Mouse (Mus musculus): ENCODE measurements around the gene Ano6. TPM values are rescaled to one million over a fixed set of nuclear protein-coding genes. Genes with fewer than 3 reads are reported as not detected.

Gene Ano6
- polyA plus RNA-seq, 1 experiment: 73.0 TPM

DNA sequence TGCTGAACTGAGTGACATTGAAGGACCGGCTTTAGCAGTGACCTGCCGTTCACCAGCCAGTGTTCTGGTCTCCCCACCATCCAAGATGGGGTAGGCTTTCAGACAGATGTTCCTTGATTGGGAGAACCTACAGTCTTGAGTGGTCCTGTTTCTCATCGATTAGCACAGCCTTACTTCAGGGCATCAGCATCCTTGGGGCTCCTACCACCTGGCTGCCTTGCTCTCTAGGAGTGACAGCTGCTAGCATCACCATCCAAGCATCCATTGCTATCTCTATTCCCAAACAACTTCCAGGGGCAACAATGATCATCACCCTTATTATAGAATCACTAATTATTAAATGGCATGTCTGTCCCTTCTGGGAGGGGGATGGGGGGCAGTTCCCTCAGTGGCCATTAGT, 124.8 kb downstream of the Ano6 start:
- Histone ChIP-seq H3K4me3 (ENCODE audit: insufficient read depth, low read length) (no peak overlapping the region), H3K4me1 (ENCODE audit: control insufficient read depth, insufficient read depth, low read length) (no peaks in the 10 kb centered on the region), H3K27ac (ENCODE audit: insufficient read depth, low read depth, low read length) (no peak overlapping the region)
- no peak for TF ChIP-seq POLR2A (IDR thresholded peaks at IDR 0.05; ENCODE audit: borderline replicate concordance, low read depth, low read length)
- no peak for TF ChIP-seq CTCF (IDR thresholded peaks at IDR 0.05; ENCODE audit: low read depth, low read length)

DNA sequence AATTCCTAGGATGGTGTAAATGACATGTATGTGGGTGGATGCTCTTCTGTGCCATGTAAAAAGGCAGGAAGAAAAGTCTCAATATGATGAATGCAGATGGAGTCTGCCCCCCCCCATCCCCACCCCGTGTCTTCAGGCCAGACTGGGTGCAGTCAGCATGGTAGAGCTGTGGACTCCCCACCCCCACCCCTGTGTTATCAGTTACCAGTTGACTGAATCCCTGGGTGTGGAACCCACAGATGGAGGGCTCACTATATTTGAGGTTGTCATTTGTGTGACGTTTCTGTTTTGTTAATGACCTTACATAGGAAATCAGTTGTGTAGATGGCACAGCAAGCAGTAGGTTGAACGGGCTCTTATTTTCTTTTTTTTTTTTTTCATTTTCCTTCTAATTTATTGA, 126.7 kb downstream of the Ano6 start:
- Histone ChIP-seq H3K4me3 (ENCODE audit: insufficient read depth, low read length) (no peak overlapping the region), H3K27ac (ENCODE audit: insufficient read depth, low read depth, low read length) (no peak overlapping the region), H3K4me1 (ENCODE audit: control insufficient read depth, insufficient read depth, low read length) (0 out of 2 replicates have a peak, but pooled peaks cover 3% of the 10 kb centered on the region)
- TF ChIP-seq POLR2A (IDR thresholded peaks at IDR 0.05; ENCODE audit: borderline replicate concordance, low read depth, low read length) (no peak), CTCF (IDR thresholded peaks at IDR 0.05; ENCODE audit: low read depth, low read length) (no peak)

DNA sequence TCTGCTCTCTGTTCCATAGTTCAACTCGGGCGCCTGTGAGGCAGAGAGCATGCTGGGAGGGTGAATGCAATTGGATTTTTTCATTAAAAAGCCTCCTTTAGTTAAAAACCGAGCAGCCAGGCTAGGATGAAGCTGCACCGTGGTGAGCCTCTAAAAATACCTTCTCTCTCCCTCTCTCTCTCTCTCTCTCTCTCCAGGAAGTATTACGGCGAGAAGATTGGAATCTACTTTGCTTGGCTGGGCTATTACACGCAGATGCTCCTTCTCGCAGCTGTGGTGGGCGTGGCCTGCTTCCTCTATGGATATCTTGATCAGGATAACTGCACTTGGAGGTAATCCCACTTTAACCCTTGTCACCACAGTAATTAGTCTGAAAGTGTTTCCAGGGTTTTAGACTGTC, 129.4 kb downstream of the Ano6 start:
- H3K4me3 ChIP-seq (ENCODE audit: insufficient read depth, low read length): no peak overlapping the region
- peaks cover 3% of the 10 kb centered on the region for H3K4me1 ChIP-seq (ENCODE audit: control insufficient read depth, insufficient read depth, low read length)
- H3K27ac ChIP-seq (ENCODE audit: insufficient read depth, low read depth, low read length): no peak overlapping the region
- TF ChIP-seq POLR2A (IDR thresholded peaks at IDR 0.05; ENCODE audit: borderline replicate concordance, low read depth, low read length) (no peak), CTCF (IDR thresholded peaks at IDR 0.05; ENCODE audit: low read depth, low read length) (no peak)

DNA sequence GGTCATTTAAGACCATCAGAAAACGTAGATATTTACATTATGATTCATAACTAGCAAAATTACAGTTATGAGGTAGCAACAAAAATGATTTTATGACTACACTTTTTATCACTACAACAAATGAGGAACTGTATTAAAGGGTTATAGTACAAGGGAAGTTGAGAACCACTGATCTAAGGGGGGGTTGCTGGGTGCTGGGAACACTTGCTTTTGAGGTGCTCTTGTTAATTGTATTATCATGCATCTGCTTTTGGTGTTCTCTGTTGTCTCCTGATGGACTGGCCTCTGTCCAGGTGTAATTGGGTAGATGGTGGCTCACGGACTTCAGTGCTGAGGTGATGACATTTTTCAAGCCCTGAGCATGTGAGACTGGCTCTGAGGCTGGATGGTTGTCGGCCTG, 130.4 kb downstream of the Ano6 start:
- no peak overlapping the region for H3K27ac ChIP-seq (ENCODE audit: insufficient read depth, low read depth, low read length)
- peaks cover 8% of the 10 kb centered on the region for H3K4me1 ChIP-seq (ENCODE audit: control insufficient read depth, insufficient read depth, low read length)
- TF ChIP-seq CTCF (IDR thresholded peaks at IDR 0.05; ENCODE audit: low read depth, low read length) (no peak), POLR2A (IDR thresholded peaks at IDR 0.05; ENCODE audit: borderline replicate concordance, low read depth, low read length) (no peak)
- H3K4me3 ChIP-seq (ENCODE audit: insufficient read depth, low read length): no peak overlapping the region

DNA sequence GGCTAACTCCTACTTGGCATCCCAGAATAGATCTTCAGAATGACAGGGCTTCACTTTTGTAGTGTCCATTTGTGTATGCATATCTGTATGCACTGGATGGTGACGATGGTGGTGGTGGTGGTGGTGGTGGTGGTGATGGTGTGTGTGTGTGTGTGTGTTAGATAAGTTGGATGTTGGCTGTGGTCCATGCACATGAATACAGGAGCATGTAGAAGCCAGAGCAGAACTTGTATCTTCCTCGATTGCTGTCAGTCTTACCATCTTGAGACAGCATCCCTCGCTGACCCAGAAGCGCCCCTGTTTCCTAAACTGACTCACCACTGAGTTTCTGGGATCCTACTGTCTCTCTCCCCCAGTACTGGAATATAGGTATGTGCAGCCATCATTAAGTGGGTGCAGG, 131.0 kb downstream of the Ano6 start:
- no peak overlapping the region for H3K4me3 ChIP-seq (ENCODE audit: insufficient read depth, low read length)
- TF ChIP-seq CTCF (IDR thresholded peaks at IDR 0.05; ENCODE audit: low read depth, low read length) (no peak), POLR2A (IDR thresholded peaks at IDR 0.05; ENCODE audit: borderline replicate concordance, low read depth, low read length) (no peak)
- H3K27ac ChIP-seq (ENCODE audit: insufficient read depth, low read depth, low read length): no peak overlapping the region
- peaks cover 8% of the 10 kb centered on the region for H3K4me1 ChIP-seq (ENCODE audit: control insufficient read depth, insufficient read depth, low read length)

DNA sequence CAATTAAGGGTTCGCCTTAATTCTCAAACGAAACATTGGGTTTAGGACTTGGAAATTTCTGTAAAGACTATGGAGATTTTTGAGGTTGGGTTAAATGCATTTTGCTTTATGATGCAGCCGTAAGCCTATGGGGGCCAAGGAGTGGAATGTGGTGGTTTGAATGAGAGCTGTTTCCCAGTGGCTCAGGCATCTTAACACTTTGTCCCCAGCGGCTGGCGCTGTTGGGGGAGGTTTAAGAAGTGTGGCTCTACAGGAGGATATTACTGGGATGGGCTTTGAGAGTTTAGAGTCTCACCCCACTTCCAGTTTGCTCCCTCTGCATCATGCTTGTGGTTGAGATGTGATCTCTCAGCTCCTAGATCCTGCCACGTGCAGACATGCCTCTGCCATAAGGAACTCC, 131.9 kb downstream of the Ano6 start:
- no peak overlapping the region for H3K27ac ChIP-seq (ENCODE audit: insufficient read depth, low read depth, low read length)
- no peak overlapping the region for H3K4me3 ChIP-seq (ENCODE audit: insufficient read depth, low read length)
- TF ChIP-seq POLR2A (IDR thresholded peaks at IDR 0.05; ENCODE audit: borderline replicate concordance, low read depth, low read length) (no peak), CTCF (IDR thresholded peaks at IDR 0.05; ENCODE audit: low read depth, low read length) (no peak)
- H3K4me1 ChIP-seq (ENCODE audit: control insufficient read depth, insufficient read depth, low read length): peaks cover 8% of the 10 kb centered on the region

DNA sequence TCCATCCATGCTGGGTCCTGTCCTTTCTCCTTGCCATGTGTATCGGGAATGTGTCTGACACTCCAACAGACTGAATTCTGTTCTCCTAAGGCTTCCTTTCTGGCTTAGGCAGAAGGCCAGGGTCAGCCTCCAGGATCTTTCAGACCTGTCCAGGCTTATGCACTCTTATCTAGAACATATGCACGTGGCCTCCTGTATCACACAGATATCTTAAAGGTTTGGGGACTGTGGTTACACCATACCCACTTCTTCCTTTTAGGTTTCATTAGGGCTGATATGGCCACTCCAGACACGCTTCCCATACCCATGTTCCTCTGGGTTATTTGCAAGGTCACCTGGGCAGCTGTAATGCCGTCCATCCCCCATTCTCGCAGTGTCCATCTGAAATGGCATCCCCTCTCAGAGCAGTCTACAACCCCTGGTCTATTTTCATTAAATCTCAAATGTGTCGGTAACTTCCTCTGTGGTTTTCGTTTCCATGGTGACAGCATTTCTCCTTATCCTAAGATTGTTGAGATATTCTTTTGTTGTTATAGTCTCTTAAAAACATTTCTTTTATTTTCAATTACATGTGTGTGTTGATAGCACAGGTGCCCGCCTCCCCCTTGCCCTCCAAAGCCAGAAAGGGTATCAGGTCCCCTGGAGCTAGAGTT, 134.8 kb downstream of the Ano6 start:
- Histone ChIP-seq H3K4me3 (ENCODE audit: insufficient read depth, low read length) (no peak overlapping the region), H3K27ac (ENCODE audit: insufficient read depth, low read depth, low read length) (no peak overlapping the region), H3K4me1 (ENCODE audit: control insufficient read depth, insufficient read depth, low read length) (peaks cover 8% of the 10 kb centered on the region)
- TF ChIP-seq POLR2A (IDR thresholded peaks at IDR 0.05; ENCODE audit: borderline replicate concordance, low read depth, low read length) (no peak), CTCF (IDR thresholded peaks at IDR 0.05; ENCODE audit: low read depth, low read length) (no peak)

DNA sequence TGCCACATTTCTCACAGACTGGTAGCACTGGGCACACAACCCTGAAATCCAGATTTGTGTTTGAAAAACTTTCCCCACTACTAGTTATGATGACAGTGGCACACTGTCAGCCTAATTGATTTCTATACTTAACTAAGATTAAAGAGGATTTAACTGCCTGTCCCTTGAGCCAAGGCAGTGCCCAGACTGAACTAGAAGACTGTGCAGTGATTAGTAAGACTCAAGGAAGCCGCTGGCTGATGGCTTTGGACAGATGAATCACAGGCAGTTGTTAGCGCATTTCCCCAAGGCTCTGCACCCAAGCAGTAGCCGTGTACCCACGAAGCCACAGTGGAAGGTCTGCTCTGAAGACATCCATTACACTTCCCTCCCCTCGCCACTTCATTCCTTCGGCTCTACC, 138.4 kb downstream of the Ano6 start:
- Histone ChIP-seq H3K27ac (ENCODE audit: insufficient read depth, low read depth, low read length) (no peak overlapping the region), H3K4me1 (ENCODE audit: control insufficient read depth, insufficient read depth, low read length) (peaks cover 6% of the 10 kb centered on the region), H3K4me3 (ENCODE audit: insufficient read depth, low read length) (no peak overlapping the region)
- TF ChIP-seq POLR2A (IDR thresholded peaks at IDR 0.05; ENCODE audit: borderline replicate concordance, low read depth, low read length): no peak
- no peak for TF ChIP-seq CTCF (IDR thresholded peaks at IDR 0.05; ENCODE audit: low read depth, low read length)

DNA sequence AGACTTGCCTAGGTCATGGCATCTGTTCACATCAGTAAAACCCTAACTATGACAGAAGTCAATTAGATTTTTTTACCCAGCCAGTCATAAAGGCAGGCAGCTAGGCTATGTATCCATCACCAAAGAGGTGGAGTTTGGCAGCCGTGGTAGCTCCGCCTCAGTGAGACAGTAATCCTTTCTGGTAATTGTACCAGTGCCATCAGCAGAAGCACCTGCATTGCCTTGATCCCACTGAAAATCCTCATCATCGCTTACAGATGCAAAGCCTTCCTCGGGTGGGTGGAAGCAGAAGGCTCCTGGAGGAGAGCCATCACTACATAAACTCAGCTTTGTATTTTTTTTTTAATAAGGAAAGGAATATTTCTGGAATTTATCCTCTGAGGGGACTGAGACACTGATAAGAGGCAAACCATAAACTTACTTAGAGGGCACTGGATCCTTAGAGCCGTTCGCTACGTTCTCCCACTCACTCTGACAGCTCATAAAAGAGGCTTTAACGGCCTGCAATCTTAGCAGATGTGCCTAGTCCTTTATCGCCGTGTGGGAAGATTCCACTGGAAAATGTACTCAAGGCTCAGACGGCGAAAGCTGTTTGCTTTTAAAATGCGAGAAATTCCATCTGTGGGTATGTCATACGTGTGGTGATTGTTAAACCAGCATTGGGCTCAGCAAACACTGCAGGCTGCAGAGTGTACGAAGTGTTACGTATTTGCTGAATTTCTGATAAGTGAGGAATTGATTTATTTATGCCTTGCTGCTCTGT, 140.6 kb downstream of the Ano6 start:
- TF ChIP-seq POLR2A (IDR thresholded peaks at IDR 0.05; ENCODE audit: borderline replicate concordance, low read depth, low read length) (no peak), CTCF (IDR thresholded peaks at IDR 0.05; ENCODE audit: low read depth, low read length) (no peak)
- Histone ChIP-seq H3K4me1 (ENCODE audit: control insufficient read depth, insufficient read depth, low read length) (no peaks in the 10 kb centered on the region), H3K27ac (ENCODE audit: insufficient read depth, low read depth, low read length) (no peak overlapping the region), H3K4me3 (ENCODE audit: insufficient read depth, low read length) (no peak overlapping the region)

DNA sequence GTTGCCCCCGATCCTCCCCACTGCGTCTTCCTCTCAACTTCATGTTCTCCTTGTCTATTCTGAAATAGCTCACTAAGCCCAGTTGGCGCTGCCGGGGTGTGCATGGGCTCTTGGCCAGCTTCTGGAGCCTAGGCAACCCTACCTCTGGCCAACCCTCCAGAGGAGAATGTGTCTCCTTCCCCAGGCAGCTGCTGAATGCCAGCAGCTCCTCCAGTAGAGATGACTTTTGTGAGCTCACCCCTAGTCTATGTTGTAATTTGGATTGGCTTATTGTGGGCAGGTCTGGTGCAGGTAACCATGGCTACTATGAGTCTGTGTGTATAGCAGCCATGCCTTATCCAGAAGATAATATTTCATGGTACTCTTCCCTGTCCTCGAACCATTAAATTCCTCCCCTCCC, 141.7 kb downstream of the Ano6 start:
- H3K4me1 ChIP-seq (ENCODE audit: control insufficient read depth, insufficient read depth, low read length): no peaks in the 10 kb centered on the region
- TF ChIP-seq POLR2A (IDR thresholded peaks at IDR 0.05; ENCODE audit: borderline replicate concordance, low read depth, low read length) (no peak), CTCF (IDR thresholded peaks at IDR 0.05; ENCODE audit: low read depth, low read length) (no peak)
- H3K27ac ChIP-seq (ENCODE audit: insufficient read depth, low read depth, low read length): no peak overlapping the region
- H3K4me3 ChIP-seq (ENCODE audit: insufficient read depth, low read length): no peak overlapping the region
